Mouse (Mus musculus): ENCODE data around the gene Mtus2. TPM values are rescaled to one million over a fixed set of nuclear protein-coding genes. Genes with fewer than 3 reads are reported as not detected.
"Not testable (repeated sequence)": the region's sequence is repeated elsewhere in the genome, so short reads cannot be mapped to it uniquely, and the experiment has no call there.

Gene Mtus2
- polyA plus RNA-seq, 1 experiment from 2014 or later = 46.4 TPM

DNA sequence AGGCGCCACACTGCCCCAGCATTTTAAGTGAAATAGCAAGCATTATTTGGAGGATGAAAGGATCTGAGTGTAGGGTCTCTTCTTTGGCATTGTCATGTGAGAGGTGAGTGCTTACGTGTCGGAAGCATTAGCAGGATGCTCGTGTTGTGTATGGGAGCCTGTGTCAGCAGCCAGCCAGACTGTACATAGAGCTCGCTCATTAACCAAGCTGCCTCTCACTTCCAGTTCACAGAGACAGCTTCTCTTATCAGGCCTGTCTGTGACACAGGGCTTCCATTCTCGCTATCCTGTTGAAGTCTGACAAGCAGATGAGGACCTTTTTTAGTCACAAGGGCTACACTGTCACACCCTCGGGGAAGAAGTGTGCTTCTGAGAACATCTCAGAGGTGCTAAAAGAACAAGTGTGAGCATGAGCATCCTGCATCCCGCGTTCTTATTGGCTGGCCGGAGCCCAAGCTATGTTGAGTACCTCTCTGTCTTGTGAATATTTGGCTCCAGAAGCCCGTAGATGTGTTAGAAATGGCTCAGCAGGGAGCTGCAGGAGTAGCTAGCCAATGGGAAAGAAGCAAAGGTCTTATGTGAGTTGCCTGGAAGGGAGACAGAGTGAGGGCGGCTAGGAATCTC is 189.2 kb downstream of the Mtus2 start:
- H3K4me3 ChIP-seq = no peak overlapping the region
- no peak overlapping the region for H3K4me2 ChIP-seq
- no peaks in the 10 kb centered on the region for H3K36me3 ChIP-seq (replicated peaks)
- no peak overlapping the region for H3K9ac ChIP-seq
- WGBS = 46% methylated on average over 12 of the region's 12 CpGs
- H3K4me1 ChIP-seq = peaks cover 33% of the 10 kb centered on the region
- H3K27ac ChIP-seq = peak overlapping the region; percentile 47
- H3K27me3 ChIP-seq (replicated peaks) = no peaks in the 10 kb centered on the region
- no peaks in the 10 kb centered on the region for H3K9me3 ChIP-seq
- ATAC-seq (replicated peaks) = peak; percentile 71

DNA sequence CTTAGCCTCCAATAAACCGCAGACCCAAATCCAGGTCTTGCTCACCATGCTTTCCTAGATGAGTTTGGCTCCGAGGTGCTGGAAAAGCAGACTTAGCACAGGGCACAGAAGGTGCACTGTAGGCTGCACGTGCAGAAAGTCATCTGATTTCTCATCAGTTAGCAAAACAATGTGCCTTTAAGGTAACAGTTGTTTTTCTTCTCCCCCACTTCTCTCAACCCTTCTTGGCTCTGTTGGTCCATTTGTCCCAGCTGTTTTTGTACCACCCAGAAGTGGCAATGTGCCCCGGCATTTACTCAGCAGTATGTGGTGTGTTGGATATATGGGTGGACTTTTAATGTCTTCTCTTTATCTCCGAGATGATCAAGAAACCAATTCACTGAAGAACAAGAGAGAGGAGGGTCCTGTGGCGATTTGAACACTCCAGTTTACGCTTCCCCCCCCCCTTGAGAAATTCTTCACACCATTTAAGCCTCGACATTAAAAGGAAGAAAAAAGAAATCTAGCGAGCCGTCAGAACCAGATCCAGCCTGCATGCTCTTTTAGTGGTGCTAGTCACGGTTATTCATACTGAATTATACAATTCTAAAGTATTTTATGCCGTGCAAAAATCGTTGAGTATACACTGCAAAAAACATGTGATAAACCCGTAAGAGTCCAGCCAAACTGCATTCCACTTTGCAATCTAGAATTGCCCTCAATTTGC is 194.9 kb downstream of the Mtus2 start:
- H3K4me2 ChIP-seq = peak overlapping the region; percentile 24; the same call in 1 of the 2 replicates
- H3K27me3 ChIP-seq (replicated peaks) = no peaks in the 10 kb centered on the region
- H3K4me1 ChIP-seq = peaks cover 30% of the 10 kb centered on the region
- no peak overlapping the region for H3K9ac ChIP-seq
- no peaks in the 10 kb centered on the region for H3K9me3 ChIP-seq
- ATAC-seq (replicated peaks) = peak; percentile 72
- WGBS = 37% methylated on average over 14 of the region's 14 CpGs
- H3K36me3 ChIP-seq (replicated peaks) = no peaks in the 10 kb centered on the region
- H3K27ac ChIP-seq = peak overlapping the region; percentile 67
- H3K4me3 ChIP-seq = no peak overlapping the region

DNA sequence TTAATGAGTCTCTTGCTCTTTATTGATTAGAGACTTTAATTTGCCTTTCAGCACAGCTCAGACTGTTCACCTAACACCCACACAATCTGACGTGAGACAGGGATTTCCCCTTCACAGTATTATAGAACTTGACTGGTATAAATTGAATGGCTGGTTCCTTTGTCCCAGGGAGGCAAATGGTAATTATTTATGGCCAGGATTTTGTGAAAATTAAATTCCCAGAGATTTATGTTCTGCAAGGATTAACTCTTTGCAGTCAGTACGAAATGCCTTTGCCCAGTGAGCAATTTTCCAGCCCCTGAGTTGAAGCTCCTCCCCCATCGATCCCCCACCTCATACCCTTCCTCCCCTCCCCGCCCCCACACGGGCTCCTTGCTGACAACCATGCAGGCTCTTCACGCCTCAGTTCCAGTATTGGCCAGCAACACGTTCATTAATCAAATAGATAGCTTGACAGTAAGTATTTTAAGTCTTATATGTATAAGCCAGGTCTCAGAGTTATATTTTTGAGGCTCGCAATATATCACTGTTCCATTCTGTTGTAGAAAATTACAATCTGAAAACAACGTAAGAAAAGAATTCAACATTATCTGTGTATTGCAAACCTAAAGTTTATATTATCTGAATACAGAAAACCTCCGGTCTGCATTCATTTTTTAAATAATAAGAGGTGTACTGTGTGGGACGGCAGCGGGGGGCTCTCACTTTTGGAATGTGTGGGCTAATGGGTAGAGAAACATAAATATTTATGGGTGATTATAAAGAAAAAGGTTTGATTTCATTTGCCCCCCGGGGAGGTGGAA is 195.7 kb downstream of the Mtus2 start:
- no peak overlapping the region for H3K9ac ChIP-seq
- peak overlapping the region; percentile 67 for H3K27ac ChIP-seq
- H3K36me3 ChIP-seq (replicated peaks) = no peaks in the 10 kb centered on the region
- peaks cover 24% of the 10 kb centered on the region for H3K4me1 ChIP-seq
- H3K4me3 ChIP-seq = no peak overlapping the region
- H3K9me3 ChIP-seq = no peaks in the 10 kb centered on the region
- 26% methylated on average over 13 of the region's 13 CpGs for WGBS
- peak; percentile 85 for ATAC-seq (replicated peaks)
- H3K27me3 ChIP-seq (replicated peaks) = no peaks in the 10 kb centered on the region
- peak overlapping the region; percentile 24 for H3K4me2 ChIP-seq

DNA sequence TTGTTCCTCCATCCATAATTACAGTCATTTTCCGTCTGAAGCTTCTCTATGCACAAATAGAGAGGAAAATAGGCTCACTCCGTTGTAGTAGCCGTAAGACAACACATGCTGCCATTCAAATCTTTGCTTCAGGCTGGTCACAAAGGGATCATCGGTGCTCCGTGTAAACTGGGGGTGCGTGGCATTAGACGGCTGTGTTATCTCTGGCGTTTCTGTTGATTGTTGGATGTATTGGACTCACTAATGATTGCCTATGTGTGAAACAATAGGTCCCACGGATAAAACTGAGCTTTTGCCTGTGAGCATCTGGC is 196.2 kb downstream of the Mtus2 start:
- no peak overlapping the region for H3K4me3 ChIP-seq

DNA sequence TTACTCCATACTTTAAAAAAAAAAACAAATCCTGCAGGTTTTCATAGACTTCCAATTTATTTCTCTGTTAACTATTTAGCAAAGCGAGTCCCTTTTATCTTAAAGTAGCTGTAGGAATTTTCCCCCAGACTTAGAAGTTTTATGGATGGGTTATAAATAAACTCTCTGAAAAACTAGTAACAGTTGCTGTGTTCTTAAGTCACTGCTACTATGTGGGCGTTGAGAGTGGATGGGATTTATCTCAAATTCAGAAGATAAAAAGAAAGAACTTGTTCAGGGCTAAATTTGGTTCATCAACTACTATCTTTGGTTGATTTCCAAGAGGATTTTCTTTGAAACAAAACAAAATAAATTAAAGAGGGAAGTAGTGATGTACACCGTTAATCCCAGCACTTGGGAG is 197.6 kb downstream of the Mtus2 start:
- Histone ChIP-seq H3K4me3 (no peak overlapping the region), H3K27ac (no peak overlapping the region), H3K9me3 (no peaks in the 10 kb centered on the region), H3K9ac (no peak overlapping the region), H3K4me1 (peaks cover 24% of the 10 kb centered on the region), H3K36me3 (replicated peaks) (no peaks in the 10 kb centered on the region), H3K27me3 (replicated peaks) (no peaks in the 10 kb centered on the region), H3K4me2 (no peak overlapping the region)
- no peak for ATAC-seq (replicated peaks)
- WGBS = 97% methylated on average over 3 of the region's 3 CpGs

More for the DNA sequence above, 196.2 kb downstream of the Mtus2 start:
- Histone ChIP-seq H3K9ac (no peak overlapping the region), H3K36me3 (replicated peaks) (no peaks in the 10 kb centered on the region), H3K27me3 (replicated peaks) (no peaks in the 10 kb centered on the region), H3K9me3 (no peaks in the 10 kb centered on the region), H3K4me2 (peak overlapping the region; percentile 24), H3K27ac (peak overlapping the region; percentile 67), H3K4me1 (peaks cover 24% of the 10 kb centered on the region)
- ATAC-seq (replicated peaks) = peak; percentile 38; the same call in 1 of the 2 replicates
- WGBS = 14% methylated on average over 9 of the region's 9 CpGs

DNA sequence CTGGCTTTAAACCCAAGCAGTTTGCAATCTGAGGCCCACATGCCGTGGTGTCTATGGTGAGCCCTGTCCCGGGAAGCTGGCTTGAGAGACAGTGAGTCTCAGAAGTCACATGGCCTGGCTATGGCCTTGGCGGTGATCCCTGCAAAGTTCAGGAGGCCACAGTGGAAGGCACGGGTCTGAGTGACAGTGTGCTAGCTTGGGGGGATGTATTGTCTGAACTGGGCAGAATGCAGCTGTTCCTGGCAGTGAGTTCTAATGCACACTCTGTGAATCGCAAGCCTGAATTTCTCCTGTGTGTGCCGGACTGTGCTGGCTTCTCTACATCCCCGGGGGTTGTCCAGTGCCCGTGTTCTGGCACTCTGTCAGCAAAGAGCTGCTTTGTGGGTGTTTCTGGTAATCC is 202.2 kb downstream of the Mtus2 start:
- H3K9me3 ChIP-seq = no peaks in the 10 kb centered on the region
- no peak overlapping the region for H3K9ac ChIP-seq
- WGBS = 46% methylated on average over 8 of the region's 8 CpGs
- no peak overlapping the region for H3K4me3 ChIP-seq
- no peak overlapping the region for H3K4me2 ChIP-seq
- no peaks in the 10 kb centered on the region for H3K27me3 ChIP-seq (replicated peaks)
- no peak; the same call in 1 of the 2 replicates for ATAC-seq (replicated peaks)
- H3K27ac ChIP-seq = no peak overlapping the region
- no peaks in the 10 kb centered on the region for H3K36me3 ChIP-seq (replicated peaks)
- H3K4me1 ChIP-seq = no peaks in the 10 kb centered on the region; the same call in 1 of the 2 replicates

DNA sequence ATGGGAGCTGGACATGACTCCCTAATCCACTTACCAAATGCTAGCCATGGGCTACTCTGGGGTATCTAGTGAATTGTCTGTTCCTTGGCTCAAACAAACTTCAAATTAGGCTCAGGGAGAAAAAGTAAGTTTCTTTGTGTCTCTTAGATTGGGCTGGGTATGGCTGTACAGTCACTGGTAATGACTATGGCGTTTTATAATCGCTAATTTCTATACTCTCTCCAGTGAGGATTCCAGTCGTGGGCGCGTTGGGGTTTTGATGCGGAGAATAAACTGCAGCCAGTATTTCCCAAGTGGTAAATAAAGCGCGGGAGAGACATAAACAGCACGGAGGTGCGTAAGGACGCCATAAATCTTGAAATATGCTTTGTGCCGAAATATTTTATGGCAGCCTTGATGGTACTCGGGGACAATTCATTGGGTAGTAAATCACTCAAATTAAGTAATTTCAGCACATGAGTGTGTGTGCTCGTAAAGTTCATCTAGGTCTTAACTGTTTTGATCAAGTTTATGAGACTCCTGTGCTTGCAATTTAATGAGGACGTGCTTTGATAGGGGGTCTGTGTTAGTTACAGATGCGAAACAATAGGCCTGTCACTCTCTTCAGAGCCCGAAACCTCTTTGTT is 203.5 kb downstream of the Mtus2 start:
- no peaks in the 10 kb centered on the region for H3K27me3 ChIP-seq (replicated peaks)
- no peak overlapping the region for H3K4me2 ChIP-seq
- no peaks in the 10 kb centered on the region for H3K9me3 ChIP-seq
- no peak overlapping the region for H3K27ac ChIP-seq
- ATAC-seq (replicated peaks) = no peak
- no peak overlapping the region for H3K4me3 ChIP-seq
- H3K4me1 ChIP-seq = no peaks in the 10 kb centered on the region
- no peaks in the 10 kb centered on the region for H3K36me3 ChIP-seq (replicated peaks)
- 90% methylated on average over 17 of the region's 17 CpGs for WGBS
- no peak overlapping the region for H3K9ac ChIP-seq

DNA sequence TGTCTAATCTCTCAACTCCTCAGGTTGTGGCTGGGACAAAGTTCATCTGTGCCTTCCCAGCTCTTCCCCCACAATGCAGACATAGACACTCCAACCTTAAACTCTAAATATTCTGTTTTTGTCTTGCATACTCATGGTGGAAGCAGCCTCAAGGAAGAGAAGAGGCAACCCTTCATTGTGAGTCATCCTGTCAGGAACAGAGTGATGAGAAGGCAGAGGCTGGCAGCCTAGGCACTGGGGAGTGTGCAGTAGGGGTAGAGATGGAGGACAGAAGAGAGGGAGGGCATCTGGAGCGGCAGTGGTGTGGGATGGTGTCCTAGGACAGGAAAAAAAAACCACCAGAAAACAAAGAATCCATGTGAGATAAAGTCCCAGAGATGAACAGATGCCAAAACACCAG is 208.0 kb downstream of the Mtus2 start:
- H3K4me2 ChIP-seq = no peak overlapping the region
- H3K36me3 ChIP-seq (replicated peaks) = no peaks in the 10 kb centered on the region
- H3K4me1 ChIP-seq = no peaks in the 10 kb centered on the region
- no peak for ATAC-seq (replicated peaks)
- no peaks in the 10 kb centered on the region for H3K9me3 ChIP-seq
- 80% methylated on average over 1 of the region's 1 CpGs for WGBS
- H3K27me3 ChIP-seq (replicated peaks) = no peaks in the 10 kb centered on the region
- no peak overlapping the region for H3K9ac ChIP-seq
- H3K27ac ChIP-seq = no peak overlapping the region
- H3K4me3 ChIP-seq = no peak overlapping the region

DNA sequence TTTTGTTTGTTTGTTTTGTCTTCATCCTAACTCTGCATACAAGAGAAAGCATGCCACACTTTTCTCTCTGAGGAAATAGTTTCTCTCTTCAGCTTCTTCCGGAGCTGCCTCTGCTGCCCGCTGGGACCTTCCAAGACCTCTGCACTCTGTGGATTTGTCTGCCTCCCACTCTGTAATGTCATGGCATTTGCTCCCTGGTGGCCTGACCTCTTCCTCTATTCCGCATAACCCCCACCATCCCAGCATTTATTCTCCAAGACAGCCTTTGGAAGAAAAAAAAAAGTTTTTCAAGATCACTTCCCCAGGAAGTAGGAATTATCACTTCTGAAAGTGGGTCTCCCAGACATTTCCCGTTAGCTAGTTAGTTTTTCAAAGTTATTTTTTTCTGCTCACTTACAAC is 218.0 kb downstream of the Mtus2 start:
- Histone ChIP-seq H3K4me2 (no peak overlapping the region), H3K4me3 (no peak overlapping the region), H3K27me3 (replicated peaks) (no peaks in the 10 kb centered on the region), H3K27ac (no peak overlapping the region), H3K9me3 (no peaks in the 10 kb centered on the region), H3K36me3 (replicated peaks) (no peaks in the 10 kb centered on the region), H3K9ac (no peak overlapping the region), H3K4me1 (no peaks in the 10 kb centered on the region; the same call in 1 of the 2 replicates)
- 34% methylated on average over 4 of the region's 4 CpGs for WGBS
- no peak for ATAC-seq (replicated peaks)

DNA sequence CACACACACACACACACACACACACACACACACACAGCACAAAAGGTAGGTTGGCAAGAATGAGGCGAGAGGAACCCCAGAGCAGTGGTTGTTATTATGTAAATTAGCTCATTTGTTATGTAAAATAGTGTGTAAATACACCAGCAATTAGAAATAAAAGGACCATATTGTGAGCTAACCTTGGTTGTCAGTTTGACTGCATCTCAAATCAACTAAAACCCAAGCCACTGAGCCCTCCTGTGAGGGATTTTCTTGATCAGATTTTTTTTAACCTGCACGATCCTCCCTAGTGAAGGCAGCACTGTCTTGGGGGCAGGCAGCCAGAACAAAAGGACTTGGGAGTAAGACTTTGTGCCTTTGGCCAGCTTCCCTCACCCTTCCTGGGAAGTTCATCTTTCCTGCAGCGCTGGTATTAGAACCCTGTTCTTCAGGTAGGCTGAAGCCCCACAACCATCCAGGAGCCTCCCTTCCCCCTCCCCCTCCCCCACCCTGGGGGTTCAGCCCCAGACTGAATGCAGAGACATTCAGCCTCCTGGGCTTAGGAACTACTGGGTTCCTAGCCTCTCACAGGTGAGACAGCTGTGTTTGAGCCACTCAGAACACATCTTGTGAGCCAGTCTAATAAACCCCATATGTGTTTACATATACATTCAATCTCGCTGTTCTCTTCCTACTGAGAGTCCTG is 218.8 kb downstream of the Mtus2 start:
- Histone ChIP-seq H3K9me3 (no peaks in the 10 kb centered on the region), H3K9ac (no peak overlapping the region), H3K27me3 (replicated peaks) (no peaks in the 10 kb centered on the region), H3K4me3 (no peak overlapping the region), H3K36me3 (replicated peaks) (no peaks in the 10 kb centered on the region), H3K4me1 (peaks cover 8% of the 10 kb centered on the region), H3K4me2 (no peak overlapping the region), H3K27ac (0 out of 2 replicates have a peak overlapping the region, but pooled peaks have one; percentile 20)
- ATAC-seq (replicated peaks) = peak; percentile 30; the same call in 1 of the 2 replicates
- 26% methylated on average over 4 of the region's 4 CpGs for WGBS

DNA sequence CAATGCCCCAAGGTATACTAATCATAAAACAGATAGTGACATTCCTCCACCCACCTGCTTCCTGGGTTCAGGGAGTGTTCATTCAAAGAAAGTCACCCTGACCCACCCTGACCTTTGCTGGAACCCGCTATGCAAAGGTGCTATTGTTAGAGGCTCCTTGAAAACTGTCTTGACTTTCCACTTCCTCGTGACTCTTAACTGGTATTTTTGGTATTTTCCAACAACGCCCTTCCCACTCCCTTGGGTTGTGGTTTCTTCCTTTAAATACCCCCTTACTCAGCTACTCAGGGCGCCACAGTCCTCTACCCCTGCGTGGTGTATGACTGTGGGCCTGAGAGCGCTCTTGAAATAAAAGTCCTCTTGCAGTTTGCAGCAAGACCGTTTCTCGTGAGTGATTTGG is 219.4 kb downstream of the Mtus2 start:
- WGBS = 96% methylated on average over 8 of the region's 8 CpGs
- not testable (repeated sequence) for H3K36me3 ChIP-seq (replicated peaks); H3K9ac ChIP-seq; H3K4me3 ChIP-seq; H3K4me2 ChIP-seq; H3K9me3 ChIP-seq; ATAC-seq (replicated peaks); H3K27me3 ChIP-seq (replicated peaks); H3K27ac ChIP-seq
- peaks cover 14% of the 10 kb centered on the region for H3K4me1 ChIP-seq

DNA sequence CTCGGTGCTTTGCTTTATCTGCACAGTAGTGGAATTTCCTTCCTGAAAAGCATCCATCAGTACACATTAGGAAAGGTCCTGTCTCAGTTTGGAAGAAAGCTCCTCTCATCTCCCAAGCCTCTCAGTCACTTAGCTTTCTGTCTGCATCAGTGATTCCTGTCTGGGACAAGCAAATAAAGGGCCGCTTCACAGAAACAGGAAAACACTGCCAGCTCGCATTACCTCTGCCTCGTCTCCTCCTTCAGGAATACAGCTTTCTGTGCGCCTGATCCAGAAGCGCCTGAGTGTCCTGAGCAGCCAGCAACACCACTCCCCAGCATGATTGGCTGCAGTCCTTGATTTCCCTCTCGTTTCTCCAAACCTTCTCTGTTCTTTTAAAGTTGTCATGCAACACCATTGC is 222.1 kb downstream of the Mtus2 start:
- ATAC-seq (replicated peaks) = no peak
- peaks cover 19% of the 10 kb centered on the region for H3K4me1 ChIP-seq
- no peak overlapping the region for H3K9ac ChIP-seq
- no peak overlapping the region for H3K4me3 ChIP-seq
- no peaks in the 10 kb centered on the region for H3K9me3 ChIP-seq
- 72% methylated on average over 7 of the region's 7 CpGs for WGBS
- no peak overlapping the region for H3K27ac ChIP-seq
- no peaks in the 10 kb centered on the region for H3K27me3 ChIP-seq (replicated peaks)
- no peak overlapping the region for H3K4me2 ChIP-seq
- H3K36me3 ChIP-seq (replicated peaks) = no peaks in the 10 kb centered on the region

All from midbrain, embryonic 15.5 days (tissue).